Mouse (Mus musculus) heart, embryonic 12.5 days (tissue): ENCODE measurements around the gene Cltc. TPM values are rescaled to one million over a fixed set of nuclear protein-coding genes. Genes with fewer than 3 reads are reported as not detected.

Experiments used
- ATAC-seq: fragments of 200-750 bp; cut with Nextera tagmentation; 2 replicates; pipeline ENCODE4 v1.8.0; 2017; ENCODE audit warnings: moderate TSS enrichment, moderate library complexity; ENCODE audit not compliant: insufficient number of reproducible peaks, low FRiP score
- H3K27ac ChIP-seq: fragments of 300-500 bp; sonication (generic); 2 replicates; pipeline ENCODE4 v1.5.1; 2016; ENCODE audit warnings: mild to moderate bottlenecking, moderate library complexity; ENCODE audit not compliant: poor library complexity, severe bottlenecking
- H3K27me3 ChIP-seq: fragments of 300-500 bp; sonication (generic); replicated peaks from 2 replicates; pipeline ENCODE4 v1.6.1; 2016; ENCODE audit warnings: mild to moderate bottlenecking, moderate library complexity
- H3K36me3 ChIP-seq: fragments of 300-500 bp; sonication (generic); 2 replicates; pipeline ENCODE4 v1.6.1; 2016; ENCODE audit warnings: mild to moderate bottlenecking, moderate library complexity
- H3K4me1 ChIP-seq: fragments of 300-500 bp; sonication (generic); replicated peaks from 2 replicates; pipeline ENCODE4 v1.6.1; 2016; ENCODE audit warnings: mild to moderate bottlenecking
- H3K4me2 ChIP-seq: fragments of 300-500 bp; sonication (generic); 2 replicates; pipeline ENCODE4 v1.6.1; 2016; ENCODE audit warnings: mild to moderate bottlenecking, moderate library complexity
- H3K4me3 ChIP-seq: fragments of 300-500 bp; sonication (generic); 2 replicates; pipeline ENCODE4 v1.5.1; 2016; ENCODE audit warnings: mild to moderate bottlenecking
- H3K9ac ChIP-seq: fragments of 300-500 bp; sonication (generic); 2 replicates; pipeline ENCODE4 v1.6.1; 2016; ENCODE audit warnings: mild to moderate bottlenecking, moderate library complexity
- H3K9me3 ChIP-seq: fragments of 300-500 bp; sonication (generic); replicated peaks from 2 replicates; pipeline ENCODE4 v1.6.1; 2016; ENCODE audit warnings: mild to moderate bottlenecking, moderate library complexity
- WGBS: fragments of 180-500 bp; shearing (Covaris S2); methylation state at CpG from one replicate; pipeline ENCODE4 v1.1.7; 2016; 5-methylcytosine and 5-hydroxymethylcytosine counted together
- polyA plus RNA-seq: library from polyadenylated mRNA; unstranded; fragments of >200 nt; fragmentation: Nextera tagmentation; extraction: Ambion mirVana; gene quantifications from 2 replicates; pipeline ENCODE4 v1.2.1, GENCODE M21; 2016

The Cltc gene
- polyA plus RNA-seq, 1 experiment from 2014 or later = 194 TPM

DNA sequence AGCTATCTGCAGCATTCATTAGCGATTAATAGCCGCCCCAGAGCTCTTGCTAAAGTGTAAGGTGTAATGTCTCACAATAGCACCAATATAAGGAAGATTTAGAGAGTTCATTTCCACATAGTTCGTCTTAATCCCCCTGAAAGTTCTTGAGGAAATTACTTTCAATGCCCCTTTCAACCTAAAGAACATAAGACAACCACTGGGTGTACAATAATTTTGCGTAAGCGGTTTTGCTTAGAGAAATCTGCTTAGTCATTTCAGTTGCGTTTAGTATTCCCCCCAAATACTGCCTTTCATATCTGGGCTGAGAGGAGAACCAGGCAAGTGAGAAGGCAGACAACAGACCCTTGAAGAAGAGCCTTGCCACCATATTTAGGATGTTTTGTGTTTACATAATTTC, 1.2 kb upstream of the Cltc start:
- Histone ChIP-seq H3K36me3 (0 out of 2 replicates have a peak, but pooled peaks cover under 1% of the 10 kb centered on the region), H3K27me3 (no peaks in the 10 kb centered on the region), H3K4me3 (peak overlapping the region; percentile 98), H3K4me1 (peaks cover 16% of the 10 kb centered on the region), H3K9me3 (no peaks in the 10 kb centered on the region; the same call in 1 of the 2 replicates), H3K4me2 (peak overlapping the region; percentile 79), H3K9ac (peak overlapping the region; percentile 79), H3K27ac (peak overlapping the region; percentile 100)
- WGBS = 35% methylated on average over 6 of the region's 6 CpGs
- no peak for ATAC-seq

DNA sequence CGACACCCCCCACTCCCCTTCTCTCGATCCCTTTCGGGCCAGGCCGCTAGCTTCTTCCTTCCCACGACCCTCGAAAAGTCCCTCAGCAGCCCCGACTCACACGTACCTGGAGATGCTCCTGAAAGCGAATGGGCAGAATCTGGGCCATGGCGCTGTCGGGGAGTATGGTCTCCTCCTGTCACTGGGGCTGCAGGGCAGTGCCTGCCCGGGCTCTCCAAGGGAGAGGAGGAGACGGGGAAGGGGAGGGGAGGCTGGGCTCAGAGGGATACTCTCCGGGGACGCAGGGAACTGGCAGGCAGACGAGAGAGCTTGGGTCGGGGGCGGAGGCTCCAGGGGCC, 254 bp downstream of the Cltc start:
- H3K27me3 ChIP-seq = no peaks in the 10 kb centered on the region
- ATAC-seq = peak; percentile 55; the same call in 1 of the 2 replicates
- peak overlapping the region; percentile 98 for H3K4me3 ChIP-seq
- peak overlapping the region; percentile 100 for H3K9ac ChIP-seq
- 0% methylated on average over 18 of the region's 18 CpGs for WGBS
- peak overlapping the region; percentile 100 for H3K27ac ChIP-seq
- H3K4me1 ChIP-seq = peaks cover 24% of the 10 kb centered on the region
- peak overlapping the region; percentile 76 for H3K4me2 ChIP-seq
- H3K36me3 ChIP-seq = peaks cover 5% of the 10 kb centered on the region
- H3K9me3 ChIP-seq = no peaks in the 10 kb centered on the region

GRCm38 (mm10) chr11:86756156-86757141, 916 bp downstream of the Cltc start:
- peak overlapping the region; percentile 100 for H3K9ac ChIP-seq
- peaks cover 5% of the 10 kb centered on the region for H3K36me3 ChIP-seq
- ATAC-seq = no peak
- WGBS = under 1% methylated on average over 31 of the region's 31 CpGs
- H3K4me1 ChIP-seq = peaks cover 26% of the 10 kb centered on the region
- no peaks in the 10 kb centered on the region for H3K9me3 ChIP-seq
- no peaks in the 10 kb centered on the region for H3K27me3 ChIP-seq
- H3K27ac ChIP-seq = peak overlapping the region; percentile 100
- peak overlapping the region; percentile 76 for H3K4me2 ChIP-seq
- peak overlapping the region; percentile 98 for H3K4me3 ChIP-seq

- H3K4me3 ChIP-seq = no peak overlapping the region
Measured at GRCm38 (mm10) chr11:86752404-86752803, 5.0 kb downstream of the Cltc start.

DNA sequence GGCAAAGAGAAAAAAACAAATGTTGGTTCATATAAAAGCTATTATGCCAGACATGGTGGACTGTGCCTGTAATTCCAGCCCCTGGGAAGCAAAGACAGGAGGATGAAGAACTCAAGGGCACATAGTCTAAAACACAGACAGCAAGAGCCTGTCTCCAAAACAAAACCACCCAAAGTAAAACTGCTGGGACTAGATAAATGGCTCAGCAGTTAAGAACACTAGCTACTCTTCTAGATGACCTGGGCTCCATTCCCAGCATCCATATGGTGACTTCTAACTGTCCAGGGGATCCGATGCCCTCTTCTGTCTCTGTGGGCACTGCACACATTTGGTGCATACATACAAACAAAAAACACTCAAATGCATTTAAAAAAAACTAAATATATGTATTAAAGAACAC, 6.4 kb downstream of the Cltc start:
- Histone ChIP-seq H3K27ac (0 out of 2 replicates have a peak overlapping the region, but pooled peaks have one; percentile 27), H3K36me3 (peaks cover 10% of the 10 kb centered on the region), H3K27me3 (no peaks in the 10 kb centered on the region), H3K4me1 (peaks cover 40% of the 10 kb centered on the region), H3K9ac (no peak overlapping the region), H3K4me2 (no peak overlapping the region), H3K9me3 (no peaks in the 10 kb centered on the region), H3K4me3 (no peak overlapping the region)
- 95% methylated on average over 1 of the region's 1 CpGs for WGBS
- ATAC-seq = no peak

More at GRCm38 (mm10) chr11:86752404-86752803, 5.0 kb downstream of the Cltc start:
- Histone ChIP-seq H3K4me2 (no peak overlapping the region), H3K27ac (no peak overlapping the region), H3K4me1 (peaks cover 31% of the 10 kb centered on the region), H3K36me3 (peaks cover 10% of the 10 kb centered on the region), H3K9me3 (no peaks in the 10 kb centered on the region), H3K27me3 (no peaks in the 10 kb centered on the region), H3K9ac (no peak overlapping the region)
- ATAC-seq = no peak

DNA sequence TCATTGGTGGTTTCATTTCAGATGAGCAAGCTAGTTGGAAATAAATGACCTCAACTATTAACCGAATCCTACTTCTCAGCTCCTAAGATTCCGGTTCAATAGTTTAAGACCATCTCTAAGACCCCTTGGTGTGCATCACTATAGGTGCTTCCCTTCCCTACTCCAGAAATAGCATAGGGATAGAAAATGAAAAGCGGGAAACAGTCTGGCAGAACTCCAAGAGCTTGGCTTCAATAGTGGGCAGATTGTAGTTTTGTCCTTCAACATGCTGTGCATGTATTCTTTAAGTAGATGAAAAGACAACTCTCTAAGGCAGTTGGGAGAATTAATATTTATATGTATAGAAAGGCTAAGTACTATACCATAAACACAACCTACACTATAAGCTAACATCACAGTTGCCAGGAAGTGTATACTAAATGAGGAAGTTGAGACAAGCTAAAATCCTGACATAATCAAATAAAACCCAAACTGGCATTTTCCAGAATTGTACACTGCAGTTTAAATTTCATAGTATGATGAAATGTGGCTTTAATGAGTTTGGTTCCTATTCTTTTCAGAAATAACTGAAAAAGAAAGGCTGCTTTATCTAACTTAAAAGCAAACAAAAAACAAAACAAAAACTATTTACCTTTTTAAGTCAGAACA, 7.5 kb downstream of the Cltc start:
- no peak overlapping the region for H3K4me3 ChIP-seq
- no peaks in the 10 kb centered on the region for H3K27me3 ChIP-seq
- H3K4me1 ChIP-seq = peaks cover 47% of the 10 kb centered on the region
- no peaks in the 10 kb centered on the region for H3K9me3 ChIP-seq
- WGBS = 72% methylated on average over 3 of the region's 3 CpGs
- no peak overlapping the region for H3K9ac ChIP-seq
- peak overlapping the region; percentile 60; the same call in 1 of the 2 replicates for H3K27ac ChIP-seq
- ATAC-seq = no peak
- peaks cover 10% of the 10 kb centered on the region for H3K36me3 ChIP-seq
- H3K4me2 ChIP-seq = peak overlapping the region; percentile 13; the same call in 1 of the 2 replicates

DNA sequence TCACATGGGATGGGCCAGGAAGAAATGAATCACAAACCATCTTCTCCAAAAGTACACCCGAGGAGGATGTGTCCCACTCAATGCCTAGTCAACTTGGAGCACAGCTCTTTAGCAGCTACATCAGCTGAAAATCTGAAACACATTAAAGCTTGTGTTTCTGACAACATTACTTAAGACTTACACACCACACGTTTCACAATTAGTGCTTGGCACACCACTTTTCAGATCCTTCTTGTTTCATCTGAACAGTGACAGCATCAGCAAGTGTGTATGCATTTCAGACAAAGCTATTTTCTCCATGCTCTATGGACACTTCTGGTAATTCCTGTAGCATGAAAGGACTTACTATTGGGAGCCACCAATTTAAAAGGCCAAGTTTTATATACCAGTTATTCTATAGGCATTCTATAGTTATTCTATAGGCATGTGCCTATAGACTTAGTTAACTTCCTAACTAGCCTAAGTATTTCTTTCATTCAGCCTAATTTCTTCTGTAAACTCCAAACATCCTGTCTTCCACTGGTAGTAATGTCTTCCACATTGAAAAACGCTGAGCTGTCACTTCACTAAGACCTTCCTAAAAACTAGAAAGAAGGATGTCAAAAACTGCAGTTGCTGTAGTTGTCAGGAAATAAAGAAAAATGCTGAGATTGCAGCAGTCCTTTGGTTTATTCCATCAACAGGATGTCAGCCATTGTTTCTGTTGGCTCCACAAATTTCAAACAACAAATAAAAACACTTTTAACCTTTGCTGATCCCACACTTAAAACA, 11.5 kb downstream of the Cltc start:
- Histone ChIP-seq H3K27me3 (no peaks in the 10 kb centered on the region), H3K9me3 (no peaks in the 10 kb centered on the region), H3K27ac (peak overlapping the region; percentile 28; the same call in 1 of the 2 replicates), H3K9ac (0 out of 2 replicates have a peak overlapping the region, but pooled peaks have one; percentile 31), H3K36me3 (no peaks in the 10 kb centered on the region), H3K4me2 (no peak overlapping the region; the same call in 1 of the 2 replicates), H3K4me3 (no peak overlapping the region), H3K4me1 (peaks cover 43% of the 10 kb centered on the region)
- 68% methylated on average over 3 of the region's 3 CpGs for WGBS
- no peak for ATAC-seq

GRCm38 (mm10) chr11:86742605-86743004, 14.8 kb downstream of the Cltc start:
- Histone ChIP-seq H3K4me1 (peaks cover 39% of the 10 kb centered on the region), H3K27ac (peak overlapping the region; percentile 64), H3K9ac (0 out of 2 replicates have a peak overlapping the region, but pooled peaks have one; percentile 3), H3K27me3 (no peaks in the 10 kb centered on the region), H3K4me3 (no peak overlapping the region), H3K36me3 (no peaks in the 10 kb centered on the region), H3K4me2 (peak overlapping the region; percentile 29), H3K9me3 (no peaks in the 10 kb centered on the region)
- WGBS = 4% methylated on average over 2 of the region's 2 CpGs
- ATAC-seq = peak; percentile 93

DNA sequence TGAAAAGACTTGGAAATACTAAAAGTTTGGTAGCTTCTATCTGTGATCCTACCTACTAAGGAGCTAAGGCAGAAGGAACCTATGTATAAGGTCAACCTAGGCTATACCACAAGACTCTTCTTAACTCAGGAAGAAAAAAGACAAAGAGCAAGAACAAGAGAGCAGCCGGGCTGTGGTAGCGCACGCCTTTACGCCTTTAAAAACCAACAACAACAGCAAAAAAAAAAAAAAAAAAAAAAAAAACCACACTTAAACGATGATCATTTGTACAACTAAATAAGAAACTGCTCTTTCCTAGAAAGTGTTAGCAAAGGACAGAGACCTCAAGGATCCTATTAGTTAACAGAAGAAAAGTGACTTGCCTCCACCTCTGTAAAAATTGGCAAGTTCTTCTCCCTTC, 15.9 kb downstream of the Cltc start:
- no peak overlapping the region for H3K27ac ChIP-seq
- no peak overlapping the region for H3K9ac ChIP-seq
- H3K4me3 ChIP-seq = no peak overlapping the region
- 90% methylated on average over 5 of the region's 5 CpGs for WGBS
- no peaks in the 10 kb centered on the region for H3K27me3 ChIP-seq
- H3K36me3 ChIP-seq = no peaks in the 10 kb centered on the region
- no peak for ATAC-seq
- H3K4me2 ChIP-seq = no peak overlapping the region
- peaks cover 36% of the 10 kb centered on the region for H3K4me1 ChIP-seq
- no peaks in the 10 kb centered on the region for H3K9me3 ChIP-seq

- peaks cover 28% of the 10 kb centered on the region for H3K4me1 ChIP-seq
- WGBS = 65% methylated on average over 2 of the region's 2 CpGs
- H3K36me3 ChIP-seq = peaks cover 4% of the 10 kb centered on the region; the same call in 1 of the 2 replicates
- no peaks in the 10 kb centered on the region for H3K27me3 ChIP-seq
- no peaks in the 10 kb centered on the region for H3K9me3 ChIP-seq
- no peak for ATAC-seq
- no peak overlapping the region for H3K27ac ChIP-seq
- H3K4me3 ChIP-seq = no peak overlapping the region
- H3K4me2 ChIP-seq = no peak overlapping the region
- H3K9ac ChIP-seq = no peak overlapping the region
Measured at GRCm38 (mm10) chr11:86739470-86739869, 17.9 kb downstream of the Cltc start.
